Mouse (Mus musculus) embryonic fibroblast, embryonic 13.5 days (primary cell): ENCODE results near the gene Tgtp2.

ENCODE experiments used
- CTCF ChIP-seq: IDR thresholded peaks from 2 replicates; pipeline ENCODE4 v1.5.1; 2011; ENCODE audit warnings: mild to moderate bottlenecking, control low read depth, low read length, moderate library complexity, borderline replicate concordance; ENCODE audit not compliant: insufficient read depth
- POLR2A ChIP-seq: IDR thresholded peaks from 2 replicates; pipeline ENCODE4 v1.6.1; 2011; ENCODE audit warnings: low read depth, mild to moderate bottlenecking, control low read depth, low read length, moderate library complexity

DNA sequence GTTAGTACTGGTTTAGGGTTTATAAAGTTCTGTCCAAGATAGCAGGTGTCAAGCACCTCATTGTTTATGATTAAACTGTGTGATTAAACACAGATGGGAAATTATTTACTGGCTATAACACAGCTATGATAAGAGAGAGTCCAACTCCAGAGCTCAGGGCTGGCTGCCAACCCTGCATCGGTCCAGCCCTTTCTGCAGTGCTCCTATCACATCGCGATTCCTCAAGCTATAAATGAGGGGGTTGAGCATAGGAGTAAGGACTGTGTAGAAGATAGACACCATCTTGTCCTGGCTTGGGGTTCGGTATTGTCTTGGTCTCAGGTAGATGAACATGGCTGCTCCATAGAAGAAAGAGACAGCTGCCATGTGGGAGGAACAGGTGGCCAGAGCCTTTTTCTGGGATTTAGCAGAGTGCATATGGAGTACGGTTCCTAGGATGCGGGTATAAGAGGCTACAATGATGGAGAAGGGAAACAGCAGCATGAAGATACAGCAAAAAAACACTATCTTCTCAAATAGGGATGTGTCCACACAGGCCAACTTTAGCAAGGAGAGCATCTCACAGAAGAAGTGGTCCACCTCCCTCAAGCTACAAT, 48.7 kb upstream of the Tgtp2 start:
- TF ChIP-seq CTCF (no peak), POLR2A (no peak)
